Mouse (Mus musculus) gastrocnemius, adult 2 months (tissue): ENCODE results near the gene Hecw2. TPM values are rescaled to one million over a fixed set of nuclear protein-coding genes. Genes with fewer than 3 reads are reported as not detected.
A peak's percentile ranks its signal among the peaks of the same experiment; 100 is the strongest.

Experiments
- DNase-seq: peaks from one replicate; pipeline ENCODE4 v3.0.0; 2022
- H3K27ac ChIP-seq: fragments of 200-600 bp; 2 replicates; pipeline ENCODE4 v1.8.1; 2022; ENCODE audit warnings: mild to moderate bottlenecking
- H3K4me3 ChIP-seq: fragments of 200-600 bp; 2 replicates; pipeline ENCODE4 v1.8.1; 2022; ENCODE audit warnings: mild to moderate bottlenecking, moderate library complexity
- CTCF ChIP-seq: fragments of 200-600 bp; IDR thresholded peaks from 2 replicates; pipeline ENCODE4 v1.8.1; 2022; ENCODE audit warnings: antibody characterized with exemption, mild to moderate bottlenecking, moderate library complexity
- intact Hi-C: fragments of 180-260 bp; cut with DNase I; formaldehyde crosslinking; loops from one replicate; pipeline ENCODE4 v1.15.1; 2025
- microRNA-seq: library from miRNA; unstranded; fragments of <30 nt; microRNA quantifications from one replicate; pipeline ENCODE4 v1.2.0, GENCODE M21; 2021
- total RNA-seq, 2 experiments: library from RNA; stranded (reverse); gene quantifications; 2 replicates each; pipeline ENCODE4 v1.2.3; 2021

Hecw2 gene
- total RNA-seq, 2 experiments from 2014 or later, result 5.1 to 7.9 TPM

DNA sequence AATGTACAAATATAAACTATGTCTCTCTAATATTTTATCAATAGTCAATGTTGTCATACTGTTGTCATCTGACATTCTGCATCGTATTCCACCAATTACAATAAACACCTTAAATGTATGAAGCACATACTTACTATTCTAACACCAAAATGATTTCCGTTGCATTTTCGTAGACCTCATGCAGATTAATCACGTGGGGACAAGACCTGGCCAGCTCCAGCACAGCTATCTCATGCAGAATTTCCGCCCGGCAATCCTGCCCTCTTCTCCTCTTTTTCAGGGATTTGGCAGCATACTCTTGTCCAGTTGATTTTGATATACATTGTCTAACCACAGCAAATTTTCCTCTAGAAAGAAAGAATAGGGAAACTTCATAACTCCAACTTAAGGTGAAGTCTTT lies 423.5 kb downstream of the Hecw2 start:
- Histone ChIP-seq H3K4me3 (no peak overlapping the region), H3K27ac (no peak overlapping the region)
- DNase-seq, result no peak
- intact Hi-C loops, result no loop called here
- TF ChIP-seq CTCF, result no peak

- intact Hi-C loops, result no loop called here
- Histone ChIP-seq H3K27ac (no peak overlapping the region), H3K4me3 (no peak overlapping the region)
- DNase-seq, result peak; percentile 21
- no peak for TF ChIP-seq CTCF
These were observed 428.9 kb downstream of the Hecw2 start for GRCm38 (mm10) chr1:53766112-53766511.

DNA sequence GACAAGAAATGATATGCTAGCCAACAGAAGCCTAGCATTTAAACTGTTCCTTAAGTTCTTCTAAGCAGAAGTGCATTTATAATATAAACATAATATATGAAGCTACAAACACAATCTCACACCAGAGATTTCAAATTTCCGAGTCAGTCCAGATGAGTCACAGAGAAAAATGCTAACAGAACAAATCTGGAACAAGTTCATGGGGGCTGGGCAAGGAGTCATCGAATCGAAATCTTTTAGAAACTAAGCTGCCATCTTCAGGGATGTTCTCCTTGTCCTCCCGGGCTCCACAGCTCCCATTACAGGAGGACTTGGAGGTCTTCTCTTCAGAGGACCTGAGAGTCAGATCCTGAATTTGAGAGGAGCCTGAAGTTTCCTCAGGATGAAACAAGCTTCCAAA lies 437.7 kb downstream of the Hecw2 start:
- no peak for DNase-seq
- no peak overlapping the region for H3K27ac ChIP-seq
- intact Hi-C loops, result no loop called here
- no peak overlapping the region for H3K4me3 ChIP-seq
- TF ChIP-seq CTCF, result no peak

Small RNAs within 50 kb of the gene (microRNA-seq; reads per million reads assigned to microRNA genes)
- not detected for gene Mir7681

Other genes with a start within 250 kb of the Hecw2 start
- under 1 TPM in 1 of 2 experiments, not detected in 1; 0.22 TPM for gene Ccdc150, start 55.5 kb upstream of the Hecw2 start, total RNA-seq
- gene Gtf3c3, start 243.8 kb upstream of the Hecw2 start, total RNA-seq, result 10 to 100 TPM in 1 of 2 experiments, 1 to 10 TPM in 1; 8.7 to 10.5 TPM